Mouse (Mus musculus) midbrain, embryonic 12.5 days (tissue): ENCODE results near the gene Thsd4. TPM values are rescaled to one million over a fixed set of nuclear protein-coding genes. Genes with fewer than 3 reads are reported as not detected.
"Not testable (repeated sequence)": the region's sequence is repeated elsewhere in the genome, so short reads cannot be mapped to it uniquely, and the experiment has no call there.

Source experiments
- ATAC-seq: fragments of 200-750 bp; cut with Nextera tagmentation; 2 replicates; pipeline ENCODE4 v1.8.0; 2017; ENCODE audit warnings: low read depth, moderate TSS enrichment, moderate library complexity; ENCODE audit not compliant: low FRiP score
- H3K27ac ChIP-seq: fragments of 300-500 bp; sonication (generic); replicated peaks from 2 replicates; pipeline ENCODE4 v1.5.1; 2016; ENCODE audit warnings: mild to moderate bottlenecking
- H3K27me3 ChIP-seq: fragments of 300-500 bp; sonication (generic); 2 replicates; pipeline ENCODE4 v1.6.1; 2016; ENCODE audit warnings: mild to moderate bottlenecking
- H3K36me3 ChIP-seq: fragments of 300-500 bp; sonication (generic); 2 replicates; pipeline ENCODE4 v1.6.1; 2016
- H3K4me1 ChIP-seq: fragments of 300-500 bp; sonication (generic); 2 replicates; pipeline ENCODE4 v1.6.1; 2016
- H3K4me2 ChIP-seq: fragments of 300-500 bp; sonication (generic); replicated peaks from 2 replicates; pipeline ENCODE4 v1.6.1; 2016; ENCODE audit warnings: mild to moderate bottlenecking, moderate library complexity
- H3K4me3 ChIP-seq: fragments of 300-500 bp; sonication (generic); 2 replicates; pipeline ENCODE4 v1.5.1; 2016; ENCODE audit warnings: mild to moderate bottlenecking
- H3K9ac ChIP-seq: fragments of 300-500 bp; sonication (generic); replicated peaks from 2 replicates; pipeline ENCODE4 v1.6.1; 2016; ENCODE audit warnings: mild to moderate bottlenecking, moderate library complexity
- H3K9me3 ChIP-seq: fragments of 300-500 bp; sonication (generic); 2 replicates; pipeline ENCODE4 v1.6.1; 2016; ENCODE audit warnings: mild to moderate bottlenecking
- WGBS: fragments of 180-500 bp; shearing (Covaris S2); methylation state at CpG from one replicate; pipeline ENCODE4 v1.1.7; 2016; 5-methylcytosine and 5-hydroxymethylcytosine counted together
- polyA plus RNA-seq: library from polyadenylated mRNA; unstranded; fragments of >200 nt; fragmentation: Nextera tagmentation; extraction: Ambion mirVana; gene quantifications from 2 replicates; pipeline ENCODE4 v1.2.1, GENCODE M21; 2016

Gene Thsd4
- polyA plus RNA-seq, 1 experiment from 2014 or later = 12.8 TPM

DNA sequence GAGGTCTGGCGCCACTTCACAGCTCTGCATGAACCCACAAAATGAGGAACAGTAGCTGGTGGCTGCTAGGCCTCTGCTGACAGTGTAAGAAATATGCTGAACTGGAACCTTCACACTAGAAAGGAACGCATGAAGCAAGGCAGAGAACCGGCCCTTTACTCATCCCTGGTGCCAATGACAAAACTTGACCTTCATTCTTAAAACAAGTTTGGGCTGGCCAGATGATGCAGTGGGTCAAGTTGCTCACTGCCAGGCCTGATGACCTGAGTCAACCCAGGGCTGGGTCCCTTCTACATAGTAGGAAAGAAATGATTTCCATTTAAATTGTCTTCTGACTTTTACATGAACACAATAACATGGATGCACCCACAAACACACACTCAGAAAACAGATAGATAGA is 340.9 kb downstream of the Thsd4 start:
- 93% methylated on average over 3 of the region's 3 CpGs for WGBS
- H3K4me3 ChIP-seq = no peak overlapping the region
- H3K9me3 ChIP-seq = no peaks in the 10 kb centered on the region
- no peak for ATAC-seq
- no peak overlapping the region for H3K9ac ChIP-seq
- H3K4me2 ChIP-seq = no peak overlapping the region
- no peaks in the 10 kb centered on the region for H3K27me3 ChIP-seq
- no peaks in the 10 kb centered on the region for H3K36me3 ChIP-seq
- peaks cover 11% of the 10 kb centered on the region; the same call in 1 of the 2 replicates for H3K4me1 ChIP-seq
- no peak overlapping the region for H3K27ac ChIP-seq

DNA sequence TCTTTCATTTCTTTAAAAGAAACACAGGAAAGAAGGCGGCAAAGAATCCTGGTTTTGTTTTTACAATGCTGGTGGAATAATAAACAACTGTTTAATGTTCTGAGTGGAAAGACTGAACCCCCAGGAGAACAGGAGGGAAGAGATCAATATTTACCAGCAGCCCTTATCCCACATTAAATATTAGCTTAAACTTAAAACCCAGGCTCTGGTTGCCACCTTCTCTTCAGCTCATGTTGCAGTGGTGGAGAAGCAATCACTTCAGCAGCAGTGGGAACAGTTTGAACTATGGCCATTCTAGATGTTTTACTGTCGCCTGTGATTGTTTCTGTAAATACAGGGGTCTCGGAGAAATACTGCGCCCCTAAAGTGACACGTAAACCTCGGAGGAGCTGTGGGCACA is 341.7 kb downstream of the Thsd4 start:
- Histone ChIP-seq H3K4me2 (no peak overlapping the region), H3K4me1 (peaks cover 11% of the 10 kb centered on the region; the same call in 1 of the 2 replicates), H3K27me3 (no peaks in the 10 kb centered on the region), H3K27ac (no peak overlapping the region), H3K9ac (no peak overlapping the region), H3K4me3 (no peak overlapping the region), H3K36me3 (no peaks in the 10 kb centered on the region), H3K9me3 (no peaks in the 10 kb centered on the region)
- no peak for ATAC-seq
- 91% methylated on average over 6 of the region's 6 CpGs for WGBS

DNA sequence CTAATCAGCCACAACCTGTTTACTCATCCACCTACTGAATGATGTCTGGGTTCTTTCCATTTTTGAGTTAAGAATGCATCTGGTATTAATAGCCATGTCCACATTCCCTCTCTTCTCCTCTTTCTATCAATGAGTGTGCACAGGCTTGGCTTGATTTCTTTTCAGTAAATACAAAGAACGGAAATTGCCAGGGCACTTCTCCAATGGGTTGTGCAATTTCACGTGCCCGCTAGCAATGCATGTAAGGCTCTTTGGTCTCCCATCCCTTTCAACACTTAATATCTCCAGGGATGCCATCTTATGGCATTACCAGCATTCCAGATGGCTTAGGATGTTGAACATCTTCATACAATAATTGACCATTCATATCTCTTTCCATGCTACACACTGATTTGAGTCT is 345.5 kb downstream of the Thsd4 start:
- Histone ChIP-seq H3K4me2 (no peak overlapping the region), H3K27me3 (no peaks in the 10 kb centered on the region), H3K36me3 (no peaks in the 10 kb centered on the region), H3K4me3 (no peak overlapping the region), H3K9ac (no peak overlapping the region), H3K27ac (no peak overlapping the region), H3K9me3 (no peaks in the 10 kb centered on the region), H3K4me1 (no peaks in the 10 kb centered on the region)
- WGBS = 84% methylated on average over 3 of the region's 3 CpGs
- ATAC-seq = no peak

DNA sequence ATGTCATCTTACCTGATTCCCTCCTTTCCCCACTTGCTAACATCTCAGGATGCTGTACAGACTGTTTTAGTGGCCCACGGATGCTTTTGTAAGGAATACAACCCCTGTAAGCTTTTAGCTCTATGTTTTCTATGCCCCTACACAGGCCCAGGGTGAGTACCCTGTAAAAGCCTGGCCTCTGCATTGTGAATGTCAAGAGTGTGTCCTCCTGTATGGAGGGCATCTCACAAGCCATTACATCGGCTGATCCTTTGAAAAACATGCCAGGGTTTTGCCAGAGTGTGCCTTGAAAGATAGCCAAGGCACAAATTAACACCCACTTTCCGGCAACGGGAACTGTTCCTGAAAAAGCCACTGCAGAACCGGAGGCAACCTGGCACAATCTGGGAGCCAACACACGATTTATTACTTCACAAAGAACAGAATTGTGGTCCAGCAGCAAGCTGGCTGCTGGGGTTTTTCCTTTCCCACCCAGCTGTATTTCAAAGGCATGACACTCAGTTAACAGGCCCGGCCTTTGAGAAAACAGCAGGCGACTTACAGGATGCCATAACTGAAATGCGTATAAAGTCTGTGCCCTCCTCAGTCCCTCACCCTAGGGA is 349.3 kb downstream of the Thsd4 start:
- H3K4me3 ChIP-seq, H3K27ac ChIP-seq, H3K27me3 ChIP-seq, H3K9ac ChIP-seq, H3K9me3 ChIP-seq, H3K4me2 ChIP-seq, H3K36me3 ChIP-seq, H3K4me1 ChIP-seq, ATAC-seq: not testable (repeated sequence)
- 75% methylated on average over 9 of the region's 9 CpGs for WGBS

DNA sequence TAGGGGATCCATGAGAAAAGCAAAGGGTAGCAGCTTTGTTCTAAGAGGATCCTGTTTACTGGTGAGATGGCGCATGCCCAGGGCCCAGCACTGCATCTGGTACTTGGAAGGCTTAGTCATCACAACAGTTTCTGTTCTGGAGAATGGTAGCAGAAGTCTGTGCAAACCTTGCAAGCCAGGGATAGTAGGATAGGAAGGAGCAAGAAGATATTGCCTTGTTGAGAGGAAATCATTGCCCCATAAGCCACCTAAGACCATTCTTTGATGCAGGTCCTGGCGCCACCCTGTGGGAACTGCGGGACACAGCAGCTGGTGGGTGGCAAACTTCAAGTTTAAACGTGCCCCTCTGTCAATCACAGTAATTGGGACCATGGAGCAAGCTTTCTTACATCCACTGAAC is 354.9 kb downstream of the Thsd4 start:
- ATAC-seq = no peak
- H3K36me3 ChIP-seq = no peaks in the 10 kb centered on the region
- no peaks in the 10 kb centered on the region for H3K27me3 ChIP-seq
- H3K27ac ChIP-seq = no peak overlapping the region
- H3K4me3 ChIP-seq = no peak overlapping the region
- H3K9me3 ChIP-seq = no peaks in the 10 kb centered on the region
- WGBS = 74% methylated on average over 4 of the region's 4 CpGs
- H3K9ac ChIP-seq = no peak overlapping the region
- H3K4me1 ChIP-seq = no peaks in the 10 kb centered on the region
- no peak overlapping the region for H3K4me2 ChIP-seq

DNA sequence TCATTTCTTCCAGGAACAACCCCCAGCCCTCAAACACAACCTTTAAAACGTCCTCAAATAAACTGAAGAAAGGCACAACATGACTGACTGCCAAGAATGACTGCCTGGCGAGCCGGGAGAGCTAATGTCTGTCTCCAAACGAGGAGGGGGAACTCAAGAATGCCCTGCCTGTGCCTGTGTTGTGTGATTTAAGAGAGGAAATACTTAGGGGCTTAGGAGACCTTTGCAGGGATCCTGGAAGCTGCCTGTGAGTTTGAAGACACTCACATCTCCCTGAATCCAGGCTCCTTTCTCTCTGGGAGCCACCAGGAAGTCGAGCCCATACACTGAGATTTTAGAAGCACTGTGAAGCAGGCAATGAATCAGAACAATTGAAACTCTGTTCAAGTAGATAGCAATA is 361.0 kb downstream of the Thsd4 start:
- Histone ChIP-seq H3K4me1 (peaks cover 8% of the 10 kb centered on the region; the same call in 1 of the 2 replicates), H3K4me3 (no peak overlapping the region), H3K4me2 (no peak overlapping the region), H3K27ac (no peak overlapping the region), H3K9ac (no peak overlapping the region), H3K36me3 (no peaks in the 10 kb centered on the region), H3K9me3 (no peaks in the 10 kb centered on the region), H3K27me3 (no peaks in the 10 kb centered on the region)
- WGBS = 42% methylated on average over 5 of the region's 5 CpGs
- no peak for ATAC-seq

DNA sequence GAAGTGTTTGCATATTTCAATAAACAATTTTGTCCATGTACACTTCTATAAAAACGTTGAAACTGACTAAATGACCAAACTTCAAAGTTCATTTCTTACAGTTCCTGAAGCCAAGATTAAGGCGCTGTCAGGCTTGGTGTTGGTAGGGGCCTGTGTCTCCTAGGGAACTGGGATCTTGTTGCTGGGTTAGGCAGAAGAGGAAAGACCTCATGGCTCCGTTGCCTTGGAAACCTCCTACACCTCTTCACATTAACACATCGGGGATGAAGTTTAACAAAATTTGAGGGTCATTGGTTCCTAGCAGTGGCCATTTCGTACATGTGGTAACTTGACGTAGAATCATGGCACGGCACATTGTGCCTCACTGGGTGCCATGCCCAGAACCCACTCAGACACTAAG is 361.7 kb downstream of the Thsd4 start:
- Histone ChIP-seq H3K9ac (no peak overlapping the region), H3K4me3 (no peak overlapping the region), H3K4me1 (peaks cover 8% of the 10 kb centered on the region; the same call in 1 of the 2 replicates), H3K27ac (no peak overlapping the region), H3K27me3 (no peaks in the 10 kb centered on the region), H3K9me3 (no peaks in the 10 kb centered on the region), H3K36me3 (no peaks in the 10 kb centered on the region), H3K4me2 (no peak overlapping the region)
- 71% methylated on average over 7 of the region's 7 CpGs for WGBS
- no peak for ATAC-seq

DNA sequence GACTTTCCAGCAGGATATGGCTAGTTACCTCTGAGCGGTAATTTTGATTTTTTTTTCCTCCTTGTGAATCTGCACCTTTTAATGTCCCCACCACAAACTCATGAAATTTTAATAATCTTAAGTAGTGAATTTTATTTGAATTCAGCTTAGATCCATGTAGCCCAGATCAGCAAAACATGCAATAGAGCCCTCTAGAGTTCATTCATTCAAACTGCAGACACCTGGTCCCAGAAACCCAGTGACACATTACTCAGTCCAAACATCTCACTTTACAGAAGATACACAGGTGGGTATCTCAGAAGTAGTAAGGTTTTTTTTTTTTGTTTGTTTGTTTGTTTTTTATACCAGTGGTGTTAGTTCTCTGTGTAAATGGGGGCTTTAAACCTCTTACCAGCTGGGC is 368.9 kb downstream of the Thsd4 start:
- no peak overlapping the region for H3K27ac ChIP-seq
- H3K4me2 ChIP-seq = no peak overlapping the region
- H3K4me3 ChIP-seq = no peak overlapping the region
- no peak overlapping the region for H3K9ac ChIP-seq
- H3K9me3 ChIP-seq = no peaks in the 10 kb centered on the region
- no peak for ATAC-seq
- no peaks in the 10 kb centered on the region for H3K27me3 ChIP-seq
- H3K4me1 ChIP-seq = peaks cover 10% of the 10 kb centered on the region
- WGBS = 96% methylated on average over 1 of the region's 1 CpGs
- no peaks in the 10 kb centered on the region for H3K36me3 ChIP-seq

DNA sequence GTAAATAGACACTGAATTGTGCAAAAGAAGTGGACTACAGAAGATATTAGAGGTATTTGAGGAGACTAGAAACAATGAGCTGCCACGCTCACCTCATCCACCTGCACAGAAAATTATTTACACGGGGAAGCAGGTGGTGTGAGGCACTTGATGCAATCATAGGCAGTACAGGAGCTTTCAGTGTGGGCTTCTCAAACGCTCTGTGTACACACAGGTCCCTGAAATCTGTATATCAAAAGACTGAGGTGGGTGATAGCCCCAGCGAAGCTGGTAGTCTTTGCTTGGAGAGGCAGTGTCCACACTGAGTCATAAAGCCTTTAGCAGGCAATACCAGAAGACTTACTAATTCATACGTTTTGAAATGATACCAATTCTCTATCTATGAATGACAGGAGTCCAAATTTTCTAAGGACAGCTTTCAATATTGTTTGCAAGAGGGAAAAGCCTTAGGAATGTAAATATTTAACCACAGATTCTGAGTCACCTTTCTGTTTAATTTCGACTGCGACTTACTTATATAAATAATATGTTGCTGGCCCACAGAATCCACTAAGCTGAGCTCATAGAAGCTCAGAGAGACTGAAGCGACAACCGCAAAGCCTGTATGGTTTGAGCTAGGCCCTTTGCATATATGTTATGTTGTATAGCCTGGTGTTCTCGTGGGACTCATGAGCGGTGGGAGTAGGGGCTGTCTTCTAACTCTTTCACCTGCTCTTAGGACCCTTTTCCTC is 369.8 kb downstream of the Thsd4 start:
- WGBS = 90% methylated on average over 11 of the region's 11 CpGs
- peaks cover 17% of the 10 kb centered on the region for H3K4me1 ChIP-seq
- H3K9me3 ChIP-seq = no peaks in the 10 kb centered on the region
- H3K4me3 ChIP-seq = no peak overlapping the region
- H3K27me3 ChIP-seq = no peaks in the 10 kb centered on the region
- no peak for ATAC-seq
- H3K36me3 ChIP-seq = no peaks in the 10 kb centered on the region
- H3K9ac ChIP-seq = no peak overlapping the region
- H3K4me2 ChIP-seq = no peak overlapping the region
- no peak overlapping the region for H3K27ac ChIP-seq

DNA sequence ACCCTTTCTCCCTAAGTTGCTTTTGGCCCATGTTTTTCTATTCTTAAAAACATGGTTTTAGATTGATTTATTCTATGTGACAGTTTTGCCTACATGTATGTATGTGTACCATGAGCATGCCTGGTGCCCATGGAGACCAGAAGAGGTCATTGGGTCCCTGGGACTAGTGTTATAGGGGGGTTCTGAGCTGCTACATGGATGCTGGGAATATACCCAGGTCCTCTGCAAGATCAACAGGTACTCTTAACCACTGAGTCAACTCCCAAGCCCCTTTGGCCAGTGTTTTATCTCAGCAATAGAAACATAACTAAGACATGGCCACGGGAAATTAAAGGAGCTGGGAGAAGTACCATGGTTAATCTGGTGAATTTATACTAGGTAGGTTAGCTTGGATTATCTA is 371.3 kb downstream of the Thsd4 start:
- Histone ChIP-seq H3K9me3 (no peaks in the 10 kb centered on the region), H3K4me1 (peaks cover 17% of the 10 kb centered on the region), H3K27me3 (no peaks in the 10 kb centered on the region), H3K27ac (no peak overlapping the region), H3K4me2 (no peak overlapping the region), H3K36me3 (no peaks in the 10 kb centered on the region), H3K9ac (no peak overlapping the region), H3K4me3 (no peak overlapping the region)
- no peak for ATAC-seq
- 93% methylated on average over 1 of the region's 1 CpGs for WGBS

DNA sequence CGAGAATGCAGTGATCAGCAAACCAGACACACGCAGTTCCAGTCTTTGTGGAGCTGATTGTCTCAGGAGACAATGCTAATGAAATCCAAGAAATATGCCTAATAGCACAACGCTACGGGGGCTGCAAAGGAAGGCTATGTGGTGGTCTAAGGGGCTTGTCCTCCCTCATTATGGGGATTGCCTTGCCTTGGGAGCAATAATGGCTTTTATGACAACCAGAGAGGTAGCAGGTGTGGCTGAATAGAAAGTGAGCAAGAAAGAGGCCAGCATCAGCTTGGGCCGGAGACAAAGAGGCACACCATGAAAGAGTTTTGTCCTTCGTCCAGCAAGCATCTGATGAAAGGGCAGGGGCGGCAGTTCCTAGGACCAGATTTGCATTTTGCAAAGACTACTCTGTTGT is 372.9 kb downstream of the Thsd4 start:
- Histone ChIP-seq H3K9me3 (no peaks in the 10 kb centered on the region), H3K36me3 (no peaks in the 10 kb centered on the region), H3K9ac (no peak overlapping the region), H3K4me3 (no peak overlapping the region), H3K27me3 (no peaks in the 10 kb centered on the region), H3K4me1 (peaks cover 17% of the 10 kb centered on the region), H3K4me2 (peak overlapping the region; percentile 27), H3K27ac (peak overlapping the region; percentile 71)
- ATAC-seq = peak; percentile 60; the same call in 1 of the 2 replicates
- 20% methylated on average over 7 of the region's 7 CpGs for WGBS

DNA sequence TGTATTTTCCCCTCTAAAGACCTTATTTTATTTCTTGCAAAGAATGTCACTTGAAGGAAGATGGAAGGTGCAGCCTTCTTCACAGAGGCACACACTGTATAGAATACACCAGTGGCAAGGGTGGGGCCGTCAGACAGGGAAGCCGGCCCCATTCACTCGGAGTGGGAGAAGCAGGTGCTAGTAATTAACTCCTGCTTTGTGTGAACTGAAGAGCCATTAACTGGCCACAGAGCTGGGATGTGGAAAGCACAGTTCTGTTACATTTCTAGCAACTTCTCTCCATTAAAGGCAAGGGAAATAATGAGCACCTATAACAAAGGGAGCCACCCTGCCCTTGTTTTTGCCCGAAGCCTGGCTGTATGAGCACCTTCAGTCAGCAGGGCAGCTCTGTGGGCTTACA is 374.4 kb downstream of the Thsd4 start:
- Histone ChIP-seq H3K4me1 (peaks cover 17% of the 10 kb centered on the region), H3K27me3 (no peaks in the 10 kb centered on the region), H3K9me3 (no peaks in the 10 kb centered on the region), H3K27ac (no peak overlapping the region), H3K36me3 (no peaks in the 10 kb centered on the region), H3K9ac (no peak overlapping the region), H3K4me2 (no peak overlapping the region), H3K4me3 (no peak overlapping the region)
- 61% methylated on average over 4 of the region's 4 CpGs for WGBS
- no peak for ATAC-seq
